Mouse (Mus musculus) heart, embryonic 13.5 days (tissue): ENCODE results near the gene Gm2000. TPM values are rescaled to one million over a fixed set of nuclear protein-coding genes. Genes with fewer than 3 reads are reported as not detected.

ENCODE experiments used
- ATAC-seq: fragments of 200-750 bp; cut with Nextera tagmentation; 2 replicates; pipeline ENCODE4 v1.8.0; 2017; ENCODE audit warnings: moderate TSS enrichment; ENCODE audit not compliant: insufficient number of reproducible peaks, low FRiP score, low TSS enrichment; ENCODE audit errors: extremely low read depth
- H3K27ac ChIP-seq: fragments of 300-500 bp; sonication (generic); replicated peaks from 2 replicates; pipeline ENCODE4 v1.5.1; 2015; ENCODE audit warnings: moderate library complexity, mild to moderate bottlenecking, inconsistent platforms
- H3K27me3 ChIP-seq: fragments of 300-500 bp; sonication (generic); replicated peaks from 2 replicates; pipeline ENCODE4 v1.6.1; 2015; ENCODE audit warnings: mild to moderate bottlenecking, inconsistent platforms
- H3K36me3 ChIP-seq: fragments of 300-500 bp; sonication (generic); 2 replicates; pipeline ENCODE4 v1.6.1; 2015; ENCODE audit warnings: mild to moderate bottlenecking, inconsistent platforms
- H3K4me1 ChIP-seq: fragments of 300-500 bp; sonication (generic); 2 replicates; pipeline ENCODE4 v1.6.1; 2015; ENCODE audit warnings: inconsistent platforms
- H3K4me2 ChIP-seq: fragments of 300-500 bp; sonication (generic); 2 replicates; pipeline ENCODE4 v1.6.1; 2015; ENCODE audit warnings: inconsistent platforms, mild to moderate bottlenecking, moderate library complexity
- H3K4me3 ChIP-seq: fragments of 300-500 bp; sonication (generic); 2 replicates; pipeline ENCODE4 v1.5.1; 2015; ENCODE audit warnings: moderate library complexity, mild to moderate bottlenecking, inconsistent platforms
- H3K9ac ChIP-seq: fragments of 300-500 bp; sonication (generic); 2 replicates; pipeline ENCODE4 v1.6.1; 2015; ENCODE audit warnings: inconsistent platforms, mild to moderate bottlenecking, moderate library complexity
- H3K9me3 ChIP-seq: fragments of 300-500 bp; sonication (generic); 2 replicates; pipeline ENCODE4 v1.6.1; 2016; ENCODE audit warnings: inconsistent platforms
- WGBS: fragments of 180-500 bp; shearing (Covaris S2); methylation state at CpG from one replicate; pipeline ENCODE4 v1.1.7; 2015; ENCODE audit warnings: mixed read lengths; 5-methylcytosine and 5-hydroxymethylcytosine counted together
- polyA plus RNA-seq: library from polyadenylated mRNA; unstranded; fragments of >200 nt; fragmentation: Nextera tagmentation; extraction: Ambion mirVana; gene quantifications from 2 replicates; pipeline ENCODE4 v1.2.1, GENCODE M21; 2015

Gm2000 gene
- polyA plus RNA-seq: 591 and 600 TPM in 2 replicates

DNA sequence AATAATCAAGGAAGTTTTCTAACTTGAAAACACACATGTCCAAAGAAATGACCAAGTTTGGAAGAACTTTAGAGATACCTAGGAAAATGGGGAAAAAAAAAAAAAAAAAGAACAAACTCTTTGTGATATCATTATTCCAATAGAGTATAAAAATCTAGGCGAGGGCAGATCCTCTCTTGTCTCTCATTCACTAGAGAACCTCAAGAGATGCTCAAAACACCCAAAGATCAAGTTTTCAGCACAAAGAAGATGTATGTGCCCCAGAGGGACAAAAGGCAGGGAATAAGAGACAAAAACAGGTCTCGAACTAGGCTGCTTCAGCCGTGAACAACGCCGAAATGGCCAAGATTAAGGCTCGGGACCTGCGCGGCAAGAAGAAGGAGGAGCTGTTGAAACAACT is at the start of gene Gm2000:
Gene Gm2000 (plus strand): TSS at position 301 of the 400 bp plus-strand sequence.
- H3K27ac ChIP-seq: no peak within 1 kb of the TSS
- no peak within 1 kb of the TSS for H3K4me3 ChIP-seq
- ATAC-seq: no peak
- H3K9ac ChIP-seq: no peak within 1 kb of the TSS
- H3K36me3 ChIP-seq: no peaks in the 10 kb centered on the region
- no peaks in the 10 kb centered on the region for H3K4me1 ChIP-seq
- H3K9me3 ChIP-seq: no peaks in the 10 kb centered on the region
- no peaks in the 10 kb centered on the region for H3K27me3 ChIP-seq
- no peak within 1 kb of the TSS for H3K4me2 ChIP-seq
- 83% methylated on average over 8 of the region's 8 CpGs for WGBS

DNA sequence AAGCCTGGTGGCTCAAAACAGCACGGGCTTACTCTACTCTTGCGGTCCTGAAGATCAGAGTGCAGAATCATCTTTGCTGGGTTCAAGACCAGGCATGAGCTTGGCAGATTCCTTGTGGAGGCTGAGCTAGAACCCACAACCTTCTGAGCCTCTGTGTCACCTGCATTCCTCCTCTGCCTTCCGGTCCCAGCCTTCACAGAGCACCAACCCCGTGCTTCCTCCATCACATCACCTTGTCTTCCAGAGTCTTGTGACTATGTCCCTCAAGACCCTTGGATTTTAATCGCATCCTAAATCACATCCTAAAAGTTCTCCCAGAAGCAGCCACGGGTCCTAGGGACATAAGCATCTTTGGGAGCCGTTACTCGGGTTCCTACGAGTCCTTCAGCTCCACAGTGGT is 42.7 kb upstream of the Gm2000 start:
- H3K27me3 ChIP-seq: no peaks in the 10 kb centered on the region
- 73% methylated on average over 9 of the region's 9 CpGs for WGBS
- no peak for ATAC-seq

DNA sequence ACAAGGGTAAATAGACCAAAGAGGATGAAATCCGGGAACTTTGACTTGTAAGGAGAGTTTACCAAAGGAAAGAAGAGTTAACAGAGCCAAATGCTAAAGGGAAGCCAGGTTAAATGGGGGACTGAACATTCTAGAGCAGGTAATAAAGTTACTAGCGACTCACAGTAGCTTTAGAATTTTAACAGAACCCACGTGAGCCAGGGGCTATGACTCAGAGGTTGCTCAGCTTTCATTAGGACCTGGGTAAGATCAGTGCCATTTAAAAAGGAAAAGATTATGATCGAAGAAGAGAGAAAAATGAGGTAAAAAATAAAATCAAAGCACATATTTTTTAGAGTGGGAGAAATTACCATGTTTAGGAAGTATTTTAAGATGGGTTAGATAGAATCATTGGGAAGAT is 25.0 kb upstream of the Gm2000 start:
- Histone ChIP-seq H3K4me2 (no peak overlapping the region), H3K9me3 (no peaks in the 10 kb centered on the region), H3K36me3 (no peaks in the 10 kb centered on the region), H3K9ac (no peak overlapping the region), H3K27me3 (no peaks in the 10 kb centered on the region), H3K4me1 (no peaks in the 10 kb centered on the region), H3K4me3 (no peak overlapping the region), H3K27ac (no peak overlapping the region)
- no peak for ATAC-seq
- 65% methylated on average over 4 of the region's 4 CpGs for WGBS

More for the DNA sequence above, 42.7 kb upstream of the Gm2000 start:
- H3K9me3 ChIP-seq: no peaks in the 10 kb centered on the region
- H3K9ac ChIP-seq: no peak overlapping the region
- no peak overlapping the region for H3K27ac ChIP-seq
- no peak overlapping the region for H3K4me2 ChIP-seq
- H3K4me3 ChIP-seq: no peak overlapping the region
- no peaks in the 10 kb centered on the region for H3K36me3 ChIP-seq
- H3K4me1 ChIP-seq: no peaks in the 10 kb centered on the region

DNA sequence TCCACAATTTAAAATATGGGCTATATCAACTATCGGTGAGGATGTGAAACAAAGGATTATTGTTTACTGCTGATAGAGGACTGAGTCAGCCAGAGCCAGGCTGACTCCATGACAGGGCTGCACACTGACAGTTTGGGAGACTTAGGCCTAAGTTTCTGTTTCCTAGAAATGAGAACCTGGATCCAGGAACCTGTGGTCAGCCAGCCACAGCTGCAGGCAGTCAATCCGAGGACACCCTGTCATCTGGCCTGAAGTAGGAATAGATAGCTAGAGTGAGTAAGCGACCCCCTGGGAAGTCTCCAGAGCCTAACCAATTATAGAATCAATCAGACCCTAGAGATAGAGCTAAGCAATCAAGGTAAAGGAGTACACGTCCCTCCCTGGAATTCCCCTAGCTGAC is 21.4 kb upstream of the Gm2000 start:
- H3K36me3 ChIP-seq: no peaks in the 10 kb centered on the region
- ATAC-seq: no peak
- no peak overlapping the region for H3K9ac ChIP-seq
- 34% methylated on average over 4 of the region's 4 CpGs for WGBS
- H3K27ac ChIP-seq: no peak overlapping the region
- no peaks in the 10 kb centered on the region for H3K4me1 ChIP-seq
- no peak overlapping the region for H3K4me3 ChIP-seq
- no peaks in the 10 kb centered on the region for H3K9me3 ChIP-seq
- H3K27me3 ChIP-seq: no peaks in the 10 kb centered on the region
- no peak overlapping the region for H3K4me2 ChIP-seq

DNA sequence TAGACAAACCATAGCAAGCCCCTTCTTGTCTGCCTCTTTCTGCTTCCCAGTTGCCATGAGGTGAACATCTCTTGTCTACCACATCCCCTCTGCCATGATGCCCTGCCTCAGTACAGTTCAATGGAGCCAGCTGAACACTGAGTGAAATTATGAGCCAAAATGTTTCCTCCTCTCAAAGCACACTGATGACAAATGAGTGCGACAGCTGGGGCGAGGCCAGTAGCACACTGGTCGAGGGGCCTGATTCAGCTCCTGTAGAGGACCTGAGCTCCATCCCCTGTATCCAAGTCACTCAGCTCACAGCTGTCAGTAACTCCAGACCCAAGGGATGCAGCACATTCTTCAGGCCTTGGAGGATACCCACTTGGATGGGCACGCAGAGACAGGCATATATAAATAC is 20.2 kb upstream of the Gm2000 start:
- H3K27me3 ChIP-seq: no peaks in the 10 kb centered on the region
- no peak for ATAC-seq
- H3K9ac ChIP-seq: no peak overlapping the region
- H3K9me3 ChIP-seq: no peaks in the 10 kb centered on the region
- WGBS: 84% methylated on average over 4 of the region's 4 CpGs
- H3K4me2 ChIP-seq: no peak overlapping the region
- H3K36me3 ChIP-seq: no peaks in the 10 kb centered on the region
- H3K4me1 ChIP-seq: no peaks in the 10 kb centered on the region
- no peak overlapping the region for H3K27ac ChIP-seq
- H3K4me3 ChIP-seq: no peak overlapping the region

DNA sequence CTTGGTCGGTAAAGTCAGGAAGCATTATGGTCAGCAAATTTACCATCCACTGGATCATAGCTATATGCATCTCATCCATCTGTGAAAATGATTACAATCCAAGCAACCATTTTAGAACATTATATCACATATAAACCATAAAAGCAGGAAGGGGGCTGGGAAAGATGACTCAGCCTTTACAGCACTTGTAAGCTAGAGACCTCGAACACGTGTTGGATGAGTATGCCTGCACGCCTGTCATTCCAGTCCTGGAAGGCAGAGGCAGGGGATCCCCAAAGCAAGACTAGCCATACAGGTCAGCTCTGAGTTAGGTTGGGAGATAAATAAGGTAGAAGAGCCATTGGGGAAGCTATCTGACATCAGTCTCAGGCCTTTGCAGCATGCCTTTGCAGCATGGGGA is 16.8 kb upstream of the Gm2000 start:
- 61% methylated on average over 4 of the region's 4 CpGs for WGBS

DNA sequence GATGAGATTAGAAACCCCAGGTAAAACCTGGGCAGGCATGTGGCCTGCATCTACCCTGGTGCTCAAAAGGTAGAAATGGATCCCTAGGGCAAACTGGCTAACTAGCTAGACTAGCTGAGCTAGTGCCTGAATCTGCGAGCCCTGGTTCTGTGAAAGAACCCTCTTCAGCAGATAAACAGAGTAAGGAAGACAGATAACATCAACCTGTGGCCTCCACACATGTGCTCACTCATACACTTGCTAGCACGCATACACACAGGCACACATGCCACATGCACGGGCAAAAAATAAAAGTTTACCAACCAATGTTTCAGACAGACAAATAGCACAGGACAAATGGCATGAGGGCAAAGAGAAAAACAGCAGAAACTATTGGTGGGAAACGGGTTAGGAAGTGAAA is 15.4 kb upstream of the Gm2000 start:
- Histone ChIP-seq H3K27me3 (no peaks in the 10 kb centered on the region), H3K4me1 (no peaks in the 10 kb centered on the region), H3K9me3 (no peaks in the 10 kb centered on the region), H3K9ac (no peak overlapping the region), H3K4me2 (no peak overlapping the region), H3K27ac (no peak overlapping the region), H3K36me3 (no peaks in the 10 kb centered on the region), H3K4me3 (no peak overlapping the region)
- 73% methylated on average over 4 of the region's 4 CpGs for WGBS
- ATAC-seq: no peak

More for the DNA sequence above, 16.8 kb upstream of the Gm2000 start:
- Histone ChIP-seq H3K27me3 (no peaks in the 10 kb centered on the region), H3K36me3 (no peaks in the 10 kb centered on the region), H3K9ac (no peak overlapping the region), H3K4me2 (no peak overlapping the region), H3K4me3 (no peak overlapping the region), H3K4me1 (no peaks in the 10 kb centered on the region), H3K9me3 (no peaks in the 10 kb centered on the region), H3K27ac (no peak overlapping the region)
- no peak for ATAC-seq

DNA sequence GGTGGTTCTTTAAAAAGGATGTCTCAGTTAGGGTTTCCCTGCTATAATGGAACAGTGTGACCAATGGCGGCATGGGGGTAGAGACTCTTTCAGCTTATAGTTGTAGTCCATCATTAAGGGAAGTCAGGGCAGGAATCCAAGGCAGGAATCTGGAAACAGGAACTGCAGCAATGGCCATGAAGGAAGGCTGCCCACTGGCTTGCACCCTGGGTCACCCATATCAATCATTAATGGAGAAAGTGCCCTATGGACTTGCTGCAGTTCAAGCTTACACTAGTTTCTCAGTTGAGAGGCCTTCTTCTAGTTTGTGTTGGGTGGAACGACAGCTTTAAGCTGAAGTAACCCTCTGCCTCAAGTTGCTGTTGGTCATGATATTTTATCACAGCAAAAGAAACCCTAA is 13.4 kb upstream of the Gm2000 start:
- no peaks in the 10 kb centered on the region for H3K27me3 ChIP-seq
- ATAC-seq: no peak
- H3K27ac ChIP-seq: no peak overlapping the region
- no peaks in the 10 kb centered on the region for H3K9me3 ChIP-seq
- no peak overlapping the region for H3K9ac ChIP-seq
- H3K4me3 ChIP-seq: no peak overlapping the region
- H3K4me2 ChIP-seq: no peak overlapping the region
- no peaks in the 10 kb centered on the region for H3K4me1 ChIP-seq
- WGBS: 79% methylated on average over 2 of the region's 2 CpGs
- H3K36me3 ChIP-seq: no peaks in the 10 kb centered on the region

DNA sequence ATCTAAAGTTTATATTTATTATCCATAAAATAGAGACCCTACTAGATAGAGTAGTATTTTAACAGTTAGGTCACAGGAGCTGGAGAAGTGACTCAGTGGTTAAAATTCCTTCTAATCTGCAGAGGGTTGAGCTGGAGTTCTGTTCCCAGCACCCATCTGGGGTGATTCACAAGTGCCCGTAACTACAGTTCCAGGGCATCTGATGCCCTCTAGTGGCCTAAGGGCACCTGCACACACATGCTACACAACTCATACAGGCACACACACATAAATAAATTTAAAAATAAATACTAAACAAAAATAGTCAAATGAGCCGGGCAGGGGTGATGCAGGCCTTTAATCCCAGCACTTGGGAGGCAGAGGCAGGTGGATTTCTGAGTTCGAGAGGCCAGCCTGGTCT is 15.4 kb downstream of the Gm2000 start:
- Histone ChIP-seq H3K9ac (no peak overlapping the region), H3K9me3 (0 out of 2 replicates have a peak, but pooled peaks cover 4% of the 10 kb centered on the region), H3K4me2 (no peak overlapping the region), H3K4me3 (no peak overlapping the region), H3K27ac (no peak overlapping the region), H3K4me1 (no peaks in the 10 kb centered on the region), H3K27me3 (no peaks in the 10 kb centered on the region), H3K36me3 (no peaks in the 10 kb centered on the region)
- ATAC-seq: no peak
- 82% methylated on average over 3 of the region's 3 CpGs for WGBS

DNA sequence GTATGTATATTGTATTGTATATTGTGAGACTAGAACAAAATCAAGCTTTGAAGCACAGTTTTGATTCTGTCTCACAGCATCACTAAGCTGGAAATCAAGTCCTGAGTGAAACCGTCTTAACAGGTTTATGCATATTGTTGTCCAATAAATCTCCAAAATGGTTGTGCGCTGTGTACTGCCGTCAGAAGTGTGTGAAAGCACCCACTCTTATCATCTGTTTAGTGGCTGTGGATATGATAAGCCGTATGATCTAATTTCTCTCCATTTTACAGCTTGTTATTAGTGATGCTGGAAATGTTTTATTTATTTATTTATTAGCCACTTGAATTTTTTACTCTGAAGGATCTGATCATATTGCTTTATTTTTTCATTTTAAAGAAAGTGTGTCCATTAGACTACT is 20.4 kb downstream of the Gm2000 start:
- no peaks in the 10 kb centered on the region for H3K4me1 ChIP-seq
- no peak overlapping the region for H3K9ac ChIP-seq
- no peaks in the 10 kb centered on the region for H3K36me3 ChIP-seq
- H3K27me3 ChIP-seq: no peaks in the 10 kb centered on the region
- H3K9me3 ChIP-seq: 0 out of 2 replicates have a peak, but pooled peaks cover under 1% of the 10 kb centered on the region
- H3K27ac ChIP-seq: no peak overlapping the region
- no peak overlapping the region for H3K4me3 ChIP-seq
- no peak overlapping the region for H3K4me2 ChIP-seq
- no peak for ATAC-seq
- WGBS: 69% methylated on average over 4 of the region's 4 CpGs

DNA sequence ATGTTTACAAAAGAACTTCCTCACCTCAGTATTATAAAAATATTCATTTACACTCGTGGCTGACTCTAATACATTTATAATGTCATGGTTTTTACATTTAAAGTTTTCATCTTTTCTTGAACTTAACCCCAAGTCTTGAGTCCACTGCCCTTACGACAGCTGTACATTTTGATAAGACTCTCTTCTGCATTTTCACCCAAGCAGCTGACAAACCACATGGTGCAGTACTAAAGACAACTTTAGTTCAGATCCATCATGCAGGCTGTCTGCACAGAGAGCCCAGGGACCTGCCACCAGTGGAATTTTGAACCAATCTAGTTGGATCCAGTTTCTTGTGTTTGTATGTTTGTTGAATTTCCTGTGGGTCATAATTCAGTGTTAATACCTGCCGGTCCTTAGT is 21.0 kb downstream of the Gm2000 start:
- Histone ChIP-seq H3K4me2 (no peak overlapping the region), H3K36me3 (no peaks in the 10 kb centered on the region), H3K27ac (no peak overlapping the region), H3K9ac (no peak overlapping the region), H3K4me3 (no peak overlapping the region), H3K27me3 (no peaks in the 10 kb centered on the region), H3K9me3 (no peaks in the 10 kb centered on the region), H3K4me1 (no peaks in the 10 kb centered on the region)
- 52% methylated on average over 3 of the region's 3 CpGs for WGBS
- no peak for ATAC-seq

DNA sequence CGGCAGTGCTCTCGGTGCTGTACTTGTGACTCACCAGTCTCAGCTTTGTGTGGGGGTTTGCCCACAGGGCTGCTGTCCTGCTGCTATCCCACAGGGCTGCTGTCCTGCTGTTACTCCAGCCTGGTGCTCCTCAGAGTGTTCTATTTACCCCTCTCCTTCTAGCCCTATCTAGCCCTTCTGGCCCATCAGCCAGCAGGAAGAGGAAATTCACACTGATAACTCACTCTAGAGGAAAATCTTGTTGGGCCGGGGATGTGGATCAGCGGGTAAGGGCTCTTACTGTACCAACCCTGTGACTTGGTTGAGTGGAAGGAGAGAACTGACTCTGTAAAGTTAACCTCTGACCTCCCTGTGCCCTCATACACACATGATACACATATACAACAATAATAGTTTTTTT is 27.3 kb downstream of the Gm2000 start:
- Histone ChIP-seq H3K27me3 (no peaks in the 10 kb centered on the region), H3K9me3 (no peaks in the 10 kb centered on the region), H3K27ac (no peak overlapping the region), H3K9ac (no peak overlapping the region), H3K4me2 (no peak overlapping the region), H3K4me3 (no peak overlapping the region), H3K4me1 (no peaks in the 10 kb centered on the region), H3K36me3 (no peaks in the 10 kb centered on the region)
- WGBS: 51% methylated on average over 4 of the region's 4 CpGs
- ATAC-seq: no peak
